Mouse (Mus musculus) G1E-ER4 (cell line): ENCODE results near the gene Fpr1. TPM values are rescaled to one million over a fixed set of nuclear protein-coding genes. Genes with fewer than 3 reads are reported as not detected.

Source experiments
- GATA1 ChIP-seq: IDR thresholded peaks from one replicate; pipeline ENCODE4 v1.8.0; 2012; ENCODE audit warnings: low read length, inconsistent platforms
- polyA plus RNA-seq: library from polyadenylated mRNA; stranded (reverse); fragments of >175 nt; gene quantifications from 2 replicates; pipeline ENCODE4 v1.2.3, GENCODE M21; 2012

Gene Fpr1
- polyA plus RNA-seq, 1 experiment: not detected

- no peak for TF ChIP-seq GATA1
Observed at GRCm38 (mm10) chr17:17860110-17860509, 23.6 kb downstream of the Fpr1 start.

- no peak for TF ChIP-seq GATA1
Observed at GRCm38 (mm10) chr17:17857446-17857845, 26.3 kb downstream of the Fpr1 start.

- no peak for TF ChIP-seq GATA1
Observed at GRCm38 (mm10) chr17:17856612-17857011, 27.1 kb downstream of the Fpr1 start.

GRCm38 (mm10) chr17:17855064-17855838 lies 28.5 kb downstream of the Fpr1 start, which contains the start of gene Has1:
Gene Has1 (minus strand): TSS chr17:17855205.
- no peak for TF ChIP-seq GATA1

- TF ChIP-seq GATA1: no peak
Observed at GRCm38 (mm10) chr17:17849906-17850712, 33.6 kb downstream of the Fpr1 start.

GRCm38 (mm10) chr17:17848988-17849387 lies 34.8 kb downstream of the Fpr1 start:
- peak; percentile 59 for TF ChIP-seq GATA1

- TF ChIP-seq GATA1: no peak
Observed at GRCm38 (mm10) chr17:17845187-17846027, 38.3 kb downstream of the Fpr1 start.

GRCm38 (mm10) chr17:17843534-17844261 lies 40.0 kb downstream of the Fpr1 start:
- no peak for TF ChIP-seq GATA1

GRCm38 (mm10) chr17:17840796-17841195 lies 42.9 kb downstream of the Fpr1 start:
- TF ChIP-seq GATA1: no peak

GRCm38 (mm10) chr17:17839276-17839675 lies 44.5 kb downstream of the Fpr1 start:
- no peak for TF ChIP-seq GATA1

GRCm38 (mm10) chr17:17837919-17838701 lies 45.6 kb downstream of the Fpr1 start:
- no peak for TF ChIP-seq GATA1

GRCm38 (mm10) chr17:17837426-17837825 lies 46.3 kb downstream of the Fpr1 start:
- TF ChIP-seq GATA1: no peak

- TF ChIP-seq GATA1: no peak
Observed at GRCm38 (mm10) chr17:17836101-17836500, 47.6 kb downstream of the Fpr1 start.

GRCm38 (mm10) chr17:17834896-17835295 lies 48.8 kb downstream of the Fpr1 start:
- TF ChIP-seq GATA1: no peak
